Mouse (Mus musculus) WW6 (cell line): Measurements from ENCODE around the gene Junb.
A peak's percentile ranks its signal among the peaks of the same experiment; 100 is the strongest.

ENCODE experiments used
- DNase-seq: peaks from one replicate; pipeline ENCODE4 v3.0.0-alpha.2; 2013; ENCODE audit warnings: low read depth, low spot score

The Junb gene

GRCm38 (mm10) chr8:84973803-84974542, 4.5 kb downstream of the Junb start:
- no peak for DNase-seq

- no peak for DNase-seq
These were observed 5.4 kb downstream of the Junb start for GRCm38 (mm10) chr8:84973079-84973478.

DNA sequence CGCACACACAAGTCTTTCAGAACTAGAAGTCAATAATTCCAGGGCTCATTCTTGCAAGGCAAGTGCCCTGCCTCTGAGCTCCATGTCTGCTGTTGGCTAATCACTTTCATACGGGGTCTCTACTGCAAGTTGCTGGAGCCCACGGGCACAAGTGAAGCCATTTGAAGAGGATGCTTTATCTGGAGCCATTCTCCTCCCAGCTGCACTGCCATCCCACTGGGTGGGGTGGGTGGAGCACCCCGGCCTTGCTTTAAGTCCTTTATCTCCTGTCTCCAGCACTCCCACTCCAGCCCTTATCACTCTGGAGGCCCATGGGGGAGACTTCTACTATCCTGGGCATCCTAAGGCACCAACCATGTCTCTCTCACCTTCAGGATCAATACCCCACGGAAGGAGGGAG, 7.6 kb downstream of the Junb start:
- no peak for DNase-seq

GRCm38 (mm10) chr8:84970135-84970790, 8.3 kb downstream of the Junb start:
- no peak for DNase-seq

DNA sequence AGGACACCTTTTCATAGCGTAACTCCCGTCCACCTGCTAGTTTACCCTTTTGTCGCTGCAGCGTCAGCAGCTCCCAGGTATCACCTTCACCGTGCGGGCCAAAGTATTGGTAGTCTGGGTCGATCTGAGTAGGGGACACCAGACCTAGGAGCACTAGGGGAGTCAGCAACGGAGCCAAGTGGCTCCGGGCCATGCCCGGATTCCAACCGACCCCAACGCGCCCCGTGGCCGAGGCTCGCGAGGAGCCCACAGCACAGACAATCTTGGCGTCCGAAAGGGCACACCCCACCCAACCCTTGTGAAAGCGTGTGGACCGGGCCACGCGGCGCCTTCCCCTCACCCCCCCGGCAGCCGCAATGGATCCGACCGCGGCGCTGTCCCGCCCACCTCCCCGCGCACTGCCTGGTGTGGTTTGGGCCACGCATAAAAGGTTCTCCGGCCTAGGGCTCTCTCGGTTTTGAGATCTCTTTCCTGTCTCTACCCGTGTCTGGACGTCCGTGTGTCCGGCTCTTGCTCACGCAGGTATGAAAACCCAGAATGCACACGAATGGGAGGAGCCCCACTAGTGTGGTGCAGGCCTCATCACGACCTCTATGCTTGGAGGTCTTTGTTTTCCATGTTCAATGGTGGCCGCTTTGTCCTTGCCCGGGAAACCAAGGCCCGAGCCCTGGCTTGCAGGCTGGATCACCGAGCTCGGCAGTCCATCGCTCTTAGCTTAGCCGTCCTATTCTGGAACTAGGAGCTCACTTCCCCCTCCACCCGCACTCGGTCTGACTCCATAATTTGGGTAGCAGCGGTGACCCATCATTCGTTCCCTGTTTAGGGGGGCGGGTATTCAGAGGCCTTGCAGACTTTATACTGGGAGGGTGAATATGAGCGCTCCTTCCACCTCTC, 9.0 kb downstream of the Junb start, which contains the start of the genes Gm49661, Prdx2 and Rnaseh2a:
Gene Gm49661 (minus strand): TSS at position 193 of the 894 bp plus-strand sequence.
Gene Prdx2 (plus strand): TSS at position 347 of the 894 bp plus-strand sequence.
Gene Rnaseh2a (minus strand): TSS at position 527 of the 894 bp plus-strand sequence.
- no peak for DNase-seq

DNA sequence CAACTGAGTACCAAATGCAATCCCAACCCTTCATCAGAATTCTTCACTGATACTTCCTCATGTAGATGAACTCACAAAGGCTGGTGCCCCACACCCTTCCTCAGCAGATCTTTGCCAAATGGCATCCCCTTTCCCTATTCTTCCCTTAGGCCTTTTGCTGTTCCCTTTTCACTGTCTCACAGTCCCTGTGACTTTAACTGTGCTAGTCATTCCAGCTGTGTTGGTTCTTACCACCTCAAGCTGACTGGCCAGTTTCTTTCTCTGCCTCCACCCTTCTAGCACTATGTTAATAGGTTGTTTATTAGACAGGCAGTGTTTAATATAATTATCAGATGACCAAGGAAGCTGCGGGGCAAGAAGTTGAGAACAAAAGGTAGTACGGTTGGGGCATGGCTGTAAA, 9.9 kb downstream of the Junb start:
- DNase-seq: no peak

- no peak for DNase-seq
These were observed 10.8 kb downstream of the Junb start for GRCm38 (mm10) chr8:84967532-84968304.

- DNase-seq: no peak
These were observed 11.9 kb downstream of the Junb start for GRCm38 (mm10) chr8:84966603-84967002.

- DNase-seq: no peak
These were observed 12.7 kb downstream of the Junb start for GRCm38 (mm10) chr8:84965731-84966291.

- no peak for DNase-seq
These were observed 14.6 kb downstream of the Junb start for GRCm38 (mm10) chr8:84963952-84964351.

DNA sequence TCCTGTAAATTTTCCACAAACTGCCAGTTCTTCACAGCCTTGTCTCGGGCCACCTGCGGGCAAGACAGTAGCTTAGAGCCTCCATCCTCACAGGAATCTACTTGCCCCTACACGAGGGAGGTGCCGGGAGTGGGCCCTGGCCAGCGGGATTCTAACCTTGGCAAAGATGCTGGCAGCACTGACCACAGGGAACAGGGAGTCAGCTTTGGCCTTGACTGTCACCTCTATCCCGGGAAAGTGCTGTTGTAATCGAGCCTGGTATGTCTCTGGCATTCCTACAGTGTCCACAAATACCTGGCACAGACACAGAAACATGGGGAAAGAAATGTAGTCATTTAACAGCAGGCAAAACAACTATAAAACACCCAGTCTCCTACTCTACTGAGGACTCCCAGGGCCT, 18.7 kb downstream of the Junb start:
- DNase-seq: no peak

GRCm38 (mm10) chr8:84956768-84957167, 21.8 kb downstream of the Junb start:
- DNase-seq: no peak

DNA sequence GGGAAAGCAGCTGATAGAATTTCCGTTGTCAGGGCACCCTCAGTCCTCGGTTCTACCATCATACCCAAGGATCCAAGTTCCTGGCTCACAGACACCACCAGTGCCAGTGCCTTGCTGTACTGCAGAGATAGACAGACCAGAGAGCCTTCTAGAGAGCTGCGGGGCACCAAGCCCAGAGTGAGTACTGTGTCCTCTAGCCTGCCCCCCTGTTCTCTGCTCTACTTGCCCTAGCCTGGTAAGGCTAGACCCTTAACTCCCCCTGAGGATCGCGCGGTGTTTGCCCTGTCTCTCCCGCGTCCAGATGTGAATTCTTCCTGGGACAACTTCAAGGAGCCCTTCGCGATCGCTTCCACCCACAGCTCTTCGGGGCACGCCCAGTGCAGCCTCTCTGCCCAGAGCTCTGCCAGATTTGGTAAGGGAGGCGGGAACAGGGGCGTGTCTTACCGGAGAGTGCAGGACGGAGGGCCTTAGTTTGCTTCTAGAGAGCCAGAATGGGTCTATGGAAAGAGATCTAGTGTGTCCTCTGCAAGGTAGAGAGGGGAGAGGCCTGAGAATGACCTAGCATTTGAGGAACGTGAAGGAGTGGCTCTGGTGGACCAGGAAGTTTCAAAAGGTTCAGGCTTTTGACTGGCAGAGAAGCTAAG, 25.8 kb downstream of the Junb start:
- DNase-seq: no peak

GRCm38 (mm10) chr8:84949753-84950152, 28.8 kb downstream of the Junb start:
- no peak for DNase-seq

- no peak for DNase-seq
These were observed 31.3 kb downstream of the Junb start for GRCm38 (mm10) chr8:84947241-84947545.

- no peak for DNase-seq
These were observed 31.8 kb downstream of the Junb start, which contains the start of gene Rtbdn for GRCm38 (mm10) chr8:84946528-84947240. TSS of gene Rtbdn (plus strand) at chr8:84946991.

DNA sequence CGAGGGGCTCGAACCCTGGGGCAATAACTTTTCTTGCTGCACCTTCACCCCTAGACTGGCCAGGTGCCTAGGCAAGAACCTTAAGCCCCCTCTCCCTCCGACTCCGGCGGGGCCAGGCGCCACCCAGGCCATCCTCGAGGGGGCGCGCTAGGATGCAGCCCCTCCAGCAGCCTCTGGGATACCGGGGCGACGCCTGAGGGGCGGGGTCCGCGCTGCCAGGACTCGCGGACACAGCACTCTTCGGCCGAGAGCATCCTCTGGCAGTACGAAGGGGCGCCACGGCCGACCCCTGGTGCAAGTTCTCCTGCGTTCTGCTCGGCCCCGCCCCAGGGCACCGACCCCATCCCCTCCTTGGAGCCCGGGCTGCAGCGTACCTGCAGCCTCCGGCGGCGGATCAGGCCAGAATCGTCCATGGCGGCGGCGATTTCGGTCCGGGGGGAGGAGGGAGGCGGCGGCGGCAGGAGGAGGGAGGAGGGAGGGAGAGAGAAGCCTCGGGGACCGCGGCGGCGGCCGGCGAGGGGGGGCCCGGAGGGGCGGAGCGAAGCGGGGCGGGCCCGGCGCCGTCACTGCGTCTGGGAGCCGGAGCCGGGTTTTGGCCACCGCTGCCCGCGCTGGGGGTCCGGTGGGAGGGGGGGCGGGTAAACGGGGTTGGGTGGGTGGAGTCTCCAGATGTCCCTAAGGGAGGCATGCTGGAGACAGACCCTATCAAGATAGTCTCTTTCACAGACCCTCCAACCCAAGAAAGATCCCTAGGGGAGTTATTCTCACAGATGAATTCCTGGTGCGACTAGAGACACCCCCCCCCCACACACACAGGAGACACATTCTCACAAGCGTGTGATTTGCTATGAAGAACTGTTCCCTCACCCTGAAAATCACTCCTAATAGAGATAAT, 32.6 kb downstream of the Junb start:
- peak; percentile 65 for DNase-seq

DNA sequence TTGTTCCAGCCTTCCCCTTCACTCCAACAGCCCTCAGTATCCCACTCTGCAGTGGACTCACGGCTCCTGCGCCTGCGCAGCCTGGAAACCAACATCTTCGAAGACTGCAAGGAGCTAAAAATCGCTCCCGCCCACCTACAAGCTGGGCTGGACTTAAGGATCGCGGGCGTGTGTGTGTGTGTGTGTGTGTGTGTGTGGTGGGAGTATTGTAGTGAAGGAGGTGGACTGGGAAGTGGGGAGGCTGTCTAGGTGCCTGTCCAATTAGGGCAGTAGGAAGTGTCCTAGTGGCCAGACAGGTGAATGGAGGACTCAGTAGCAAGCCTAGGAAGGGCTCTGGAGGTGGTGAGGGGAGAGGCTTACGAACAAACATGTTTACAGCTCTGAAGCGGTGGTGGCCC, 33.3 kb downstream of the Junb start:
- no peak for DNase-seq
